Mouse (Mus musculus): ENCODE data around the gene Eif3b. TPM values are rescaled to one million over a fixed set of nuclear protein-coding genes. Genes with fewer than 3 reads are reported as not detected.

Gene Eif3b
- polyA plus RNA-seq (2015; fragmentation: Nextera tagmentation; extraction: Ambion mirVana): 60.2 and 61.1 TPM in 2 replicates

DNA sequence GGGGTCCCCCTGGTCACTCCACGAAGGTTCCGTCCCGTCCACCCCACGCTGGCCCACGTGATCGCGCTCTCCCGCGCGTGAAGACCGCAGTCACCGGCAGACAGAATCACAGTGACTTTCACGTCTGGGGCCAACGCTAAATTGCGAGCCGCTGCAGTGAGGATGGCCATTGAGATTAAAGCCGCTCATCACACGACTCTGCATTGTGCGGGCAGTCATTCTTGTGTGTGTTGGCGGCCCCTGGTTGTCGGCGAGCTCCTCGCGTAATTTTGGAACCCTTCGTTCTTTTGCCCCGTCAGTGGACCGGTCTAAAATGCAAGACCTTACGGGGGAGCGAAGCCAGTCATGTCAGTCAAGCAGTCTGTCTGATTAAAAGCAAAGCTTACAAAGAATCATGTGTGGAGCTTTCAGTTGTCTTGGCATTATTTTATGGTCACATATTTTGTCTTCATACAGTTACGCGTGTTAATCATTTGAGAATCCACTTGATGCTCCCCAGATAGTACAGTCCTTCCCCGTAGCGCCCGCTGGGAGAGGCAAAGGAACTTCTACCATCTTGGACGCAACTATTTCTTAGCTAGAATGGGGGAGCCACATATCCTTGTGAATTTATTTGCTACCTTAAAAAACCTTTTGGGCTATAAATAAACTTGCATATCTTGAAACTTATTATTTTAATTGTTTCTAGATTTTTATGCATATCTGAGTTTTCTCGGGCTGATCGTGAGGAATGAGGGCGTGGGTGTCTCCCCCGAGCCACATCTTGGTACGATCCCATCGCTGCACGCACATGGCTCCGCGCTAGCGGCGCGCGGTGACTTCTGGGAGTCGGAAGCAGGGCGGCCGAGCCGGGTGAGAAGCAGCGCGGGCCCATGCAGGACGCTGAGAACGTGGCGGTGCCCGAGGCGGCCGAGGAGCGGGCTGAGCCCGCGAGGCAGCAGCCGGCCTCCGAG, at the start of gene Eif3b:
TSS of gene Eif3b (plus strand) at position 840 of the 953 bp plus-strand sequence.
- Histone ChIP-seq H3K4me1 (ENCODE audit: control insufficient read depth, insufficient read depth, low read length) (peaks cover 25% of the 10 kb centered on the region), H3K27me3 (ENCODE audit: control insufficient read depth, insufficient read depth, low read depth, low read length) (no peaks in the 10 kb centered on the region), H3K36me3 (ENCODE audit: control insufficient read depth, insufficient read depth, low read length) (no peaks in the 10 kb centered on the region), H3K27ac (ENCODE audit: low read length) (peak within 1 kb of the TSS; percentile 93), H3K9me3 (replicated peaks; ENCODE audit: control insufficient read depth, low read length, poor library complexity, severe bottlenecking) (no peaks in the 10 kb centered on the region), H3K4me3 (ENCODE audit: low read depth, low read length) (peak within 1 kb of the TSS; percentile 100), H3K9ac (ENCODE audit: low read depth, low read length) (peak within 1 kb of the TSS; percentile 96), H3K4me2 (ENCODE audit: low read length) (peak within 1 kb of the TSS; percentile 88)
- ATAC-seq: peak; percentile 95
- under 1% methylated on average over 65 of the region's 65 CpGs for WGBS

DNA sequence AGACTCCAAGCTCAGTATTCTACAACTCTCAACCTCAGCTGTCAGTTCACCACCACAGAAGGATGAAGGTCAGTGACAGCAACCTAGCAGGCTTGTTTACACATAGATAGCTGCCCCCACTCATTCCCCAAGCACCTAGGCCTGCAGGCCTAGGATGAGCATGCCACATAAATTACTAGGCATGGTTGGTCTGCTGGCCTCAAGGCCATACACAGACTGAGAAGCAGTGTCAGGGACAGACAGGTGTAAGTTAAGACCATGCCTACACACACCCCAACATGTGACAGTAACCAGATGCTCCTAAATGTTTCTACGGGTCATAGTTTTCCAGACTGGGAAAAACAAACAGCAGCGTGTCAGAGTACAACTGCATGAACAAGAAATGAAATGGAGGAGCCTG, 49.7 kb upstream of the Eif3b start:
- no peak overlapping the region for H3K27ac ChIP-seq (ENCODE audit: low read length)
- no peak overlapping the region for H3K4me3 ChIP-seq (ENCODE audit: low read depth, low read length)
- WGBS: 95% methylated on average over 2 of the region's 2 CpGs
- no peak overlapping the region for H3K4me2 ChIP-seq (ENCODE audit: low read length)
- peaks cover 5% of the 10 kb centered on the region for H3K4me1 ChIP-seq (ENCODE audit: control insufficient read depth, insufficient read depth, low read length)
- H3K9ac ChIP-seq (ENCODE audit: low read depth, low read length): no peak overlapping the region
- no peaks in the 10 kb centered on the region for H3K27me3 ChIP-seq (ENCODE audit: control insufficient read depth, insufficient read depth, low read depth, low read length)
- no peak for ATAC-seq
- H3K9me3 ChIP-seq (replicated peaks; ENCODE audit: control insufficient read depth, low read length, poor library complexity, severe bottlenecking): no peaks in the 10 kb centered on the region
- H3K36me3 ChIP-seq (ENCODE audit: control insufficient read depth, insufficient read depth, low read length): no peaks in the 10 kb centered on the region

DNA sequence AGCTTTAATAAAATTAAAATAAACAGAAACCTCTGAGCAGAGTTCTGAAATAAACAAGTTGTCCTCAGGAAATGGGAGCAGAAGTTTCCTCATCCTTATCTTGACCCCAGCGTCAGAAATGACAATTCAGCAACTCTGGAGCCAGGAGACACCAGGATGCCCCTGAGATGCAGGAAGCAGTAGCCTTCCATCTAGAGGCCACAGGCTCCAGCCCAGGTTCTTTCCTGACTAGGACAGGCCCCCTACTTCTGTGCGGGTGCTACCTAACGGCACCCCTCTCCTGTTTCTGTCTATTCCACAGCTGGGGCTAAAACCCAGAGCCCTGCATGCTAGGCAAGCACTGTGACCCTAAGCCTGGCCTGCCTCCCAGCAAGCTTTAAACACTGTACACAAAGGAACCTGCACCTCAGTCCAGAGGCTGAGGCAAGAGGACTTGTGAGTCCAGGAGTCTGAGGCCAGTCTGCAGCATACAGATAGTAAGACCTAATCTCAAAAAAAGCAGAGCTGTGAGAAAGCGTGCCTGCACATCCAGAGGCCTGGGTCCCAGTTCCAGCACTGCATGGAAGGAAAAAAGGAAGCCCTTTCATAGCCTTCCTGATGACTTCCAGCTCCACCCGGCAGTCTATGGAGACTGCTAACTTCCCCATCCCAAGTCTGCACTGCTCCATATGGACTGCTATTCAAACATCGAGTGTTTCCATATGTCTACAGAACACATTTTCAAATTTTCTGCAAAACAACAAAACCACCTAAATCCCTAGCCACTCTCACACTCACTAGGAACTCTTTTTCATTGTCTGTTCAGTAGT, 48.5 kb upstream of the Eif3b start:
- H3K9ac ChIP-seq (ENCODE audit: low read depth, low read length): no peak overlapping the region
- WGBS: 81% methylated on average over 6 of the region's 6 CpGs
- ATAC-seq: no peak
- no peak overlapping the region for H3K27ac ChIP-seq (ENCODE audit: low read length)
- H3K4me3 ChIP-seq (ENCODE audit: low read depth, low read length): no peak overlapping the region
- no peaks in the 10 kb centered on the region for H3K27me3 ChIP-seq (ENCODE audit: control insufficient read depth, insufficient read depth, low read depth, low read length)
- H3K36me3 ChIP-seq (ENCODE audit: control insufficient read depth, insufficient read depth, low read length): no peaks in the 10 kb centered on the region
- peaks cover 6% of the 10 kb centered on the region for H3K4me1 ChIP-seq (ENCODE audit: control insufficient read depth, insufficient read depth, low read length)
- no peak overlapping the region for H3K4me2 ChIP-seq (ENCODE audit: low read length)
- H3K9me3 ChIP-seq (replicated peaks; ENCODE audit: control insufficient read depth, low read length, poor library complexity, severe bottlenecking): no peaks in the 10 kb centered on the region

GRCm38 (mm10) chr5:140371671-140372070, 47.5 kb upstream of the Eif3b start:
- Histone ChIP-seq H3K9ac (ENCODE audit: low read depth, low read length) (no peak overlapping the region), H3K27me3 (ENCODE audit: control insufficient read depth, insufficient read depth, low read depth, low read length) (no peaks in the 10 kb centered on the region), H3K27ac (ENCODE audit: low read length) (no peak overlapping the region), H3K4me1 (ENCODE audit: control insufficient read depth, insufficient read depth, low read length) (peaks cover 6% of the 10 kb centered on the region), H3K4me2 (ENCODE audit: low read length) (no peak overlapping the region), H3K9me3 (replicated peaks; ENCODE audit: control insufficient read depth, low read length, poor library complexity, severe bottlenecking) (no peaks in the 10 kb centered on the region), H3K36me3 (ENCODE audit: control insufficient read depth, insufficient read depth, low read length) (no peaks in the 10 kb centered on the region), H3K4me3 (ENCODE audit: low read depth, low read length) (no peak overlapping the region)
- no peak for ATAC-seq
- 96% methylated on average over 3 of the region's 3 CpGs for WGBS

GRCm38 (mm10) chr5:140373711-140374110, 45.4 kb upstream of the Eif3b start:
- no peaks in the 10 kb centered on the region for H3K36me3 ChIP-seq (ENCODE audit: control insufficient read depth, insufficient read depth, low read length)
- H3K4me2 ChIP-seq (ENCODE audit: low read length): no peak overlapping the region
- H3K27ac ChIP-seq (ENCODE audit: low read length): no peak overlapping the region
- ATAC-seq: no peak
- H3K9ac ChIP-seq (ENCODE audit: low read depth, low read length): no peak overlapping the region
- H3K4me1 ChIP-seq (ENCODE audit: control insufficient read depth, insufficient read depth, low read length): peaks cover 6% of the 10 kb centered on the region
- H3K4me3 ChIP-seq (ENCODE audit: low read depth, low read length): no peak overlapping the region
- H3K9me3 ChIP-seq (replicated peaks; ENCODE audit: control insufficient read depth, low read length, poor library complexity, severe bottlenecking): no peaks in the 10 kb centered on the region
- no peaks in the 10 kb centered on the region for H3K27me3 ChIP-seq (ENCODE audit: control insufficient read depth, insufficient read depth, low read depth, low read length)
- WGBS: 86% methylated on average over 2 of the region's 2 CpGs

- no peak overlapping the region for H3K4me2 ChIP-seq (ENCODE audit: low read length)
- H3K4me1 ChIP-seq (ENCODE audit: control insufficient read depth, insufficient read depth, low read length): peaks cover 6% of the 10 kb centered on the region
- 52% methylated on average over 3 of the region's 3 CpGs for WGBS
- no peaks in the 10 kb centered on the region for H3K36me3 ChIP-seq (ENCODE audit: control insufficient read depth, insufficient read depth, low read length)
- H3K9ac ChIP-seq (ENCODE audit: low read depth, low read length): no peak overlapping the region
- H3K27me3 ChIP-seq (ENCODE audit: control insufficient read depth, insufficient read depth, low read depth, low read length): no peaks in the 10 kb centered on the region
- peak overlapping the region; percentile 15; the same call in 1 of the 2 replicates for H3K27ac ChIP-seq (ENCODE audit: low read length)
- no peaks in the 10 kb centered on the region for H3K9me3 ChIP-seq (replicated peaks; ENCODE audit: control insufficient read depth, low read length, poor library complexity, severe bottlenecking)
- ATAC-seq: no peak
- no peak overlapping the region for H3K4me3 ChIP-seq (ENCODE audit: low read depth, low read length)
These were observed 44.9 kb upstream of the Eif3b start for GRCm38 (mm10) chr5:140374226-140374625.

DNA sequence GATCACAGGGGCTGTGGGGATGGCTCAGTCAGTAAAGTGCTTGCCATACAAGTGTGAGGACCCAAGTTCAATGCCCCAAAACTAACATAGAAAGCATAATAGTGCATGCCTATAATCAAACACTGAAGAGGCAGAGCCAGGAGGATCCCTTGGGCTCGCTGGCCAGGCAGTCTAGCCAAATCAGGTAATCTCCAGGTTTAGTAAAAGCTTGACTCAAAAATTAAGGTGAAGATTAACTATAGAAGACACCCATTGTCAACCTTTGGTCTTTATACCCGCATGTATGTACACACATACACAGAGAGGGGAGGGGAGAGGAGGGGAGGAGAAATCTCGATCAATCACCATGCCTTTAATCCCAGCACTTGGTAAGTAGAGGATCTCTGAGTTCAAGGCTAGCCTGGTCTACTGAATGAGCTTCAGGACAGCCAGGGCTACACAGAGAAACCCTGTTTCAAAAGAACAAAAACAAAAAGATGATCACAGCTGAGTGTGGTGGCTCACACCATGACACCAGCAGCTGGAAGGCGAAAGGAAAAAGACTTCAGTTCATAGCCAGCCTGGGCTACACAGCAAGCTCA, 43.8 kb upstream of the Eif3b start:
- WGBS: 86% methylated on average over 4 of the region's 4 CpGs
- H3K27me3 ChIP-seq (ENCODE audit: control insufficient read depth, insufficient read depth, low read depth, low read length): no peaks in the 10 kb centered on the region
- H3K4me2 ChIP-seq (ENCODE audit: low read length): no peak overlapping the region
- H3K9ac ChIP-seq (ENCODE audit: low read depth, low read length): no peak overlapping the region
- no peak overlapping the region for H3K27ac ChIP-seq (ENCODE audit: low read length)
- no peak overlapping the region for H3K4me3 ChIP-seq (ENCODE audit: low read depth, low read length)
- H3K4me1 ChIP-seq (ENCODE audit: control insufficient read depth, insufficient read depth, low read length): peaks cover 6% of the 10 kb centered on the region
- no peaks in the 10 kb centered on the region for H3K9me3 ChIP-seq (replicated peaks; ENCODE audit: control insufficient read depth, low read length, poor library complexity, severe bottlenecking)
- no peaks in the 10 kb centered on the region for H3K36me3 ChIP-seq (ENCODE audit: control insufficient read depth, insufficient read depth, low read length)
- ATAC-seq: no peak

DNA sequence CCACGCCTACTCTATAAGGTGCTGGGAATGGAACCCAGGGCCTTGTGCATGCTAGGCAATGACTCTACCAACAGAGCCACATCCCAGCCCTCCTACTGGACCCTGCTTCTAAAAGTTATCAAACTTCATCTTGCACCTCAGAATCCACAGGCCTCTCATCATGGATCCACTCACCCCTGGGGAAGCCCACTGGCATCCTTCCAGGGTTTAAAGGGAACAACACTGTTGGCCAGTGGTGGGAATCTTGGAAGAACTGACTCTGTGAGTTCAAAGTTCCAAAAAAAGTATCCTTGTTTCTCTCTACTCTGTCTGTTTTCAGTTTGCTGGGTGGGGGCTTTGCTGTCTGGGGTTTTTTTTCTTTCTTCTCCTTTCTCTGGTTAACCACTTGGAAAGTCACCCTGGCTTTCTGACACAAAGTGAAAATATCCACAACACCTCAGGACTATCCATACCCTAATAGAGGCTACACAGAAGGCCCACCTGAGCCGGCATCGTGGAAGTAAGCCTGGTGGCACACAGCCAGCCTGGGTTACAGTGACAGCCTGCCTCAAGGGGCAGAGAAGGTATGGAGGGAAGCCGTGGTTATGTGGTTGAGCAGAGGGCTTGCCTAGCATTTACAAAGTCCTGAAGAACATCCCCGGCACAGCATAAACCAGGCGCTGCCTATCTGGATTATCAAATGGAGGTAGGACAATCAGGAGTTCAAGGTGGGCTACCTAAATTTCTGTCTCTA, 40.8 kb upstream of the Eif3b start:
- H3K4me1 ChIP-seq (ENCODE audit: control insufficient read depth, insufficient read depth, low read length): peaks cover 6% of the 10 kb centered on the region
- H3K9ac ChIP-seq (ENCODE audit: low read depth, low read length): no peak overlapping the region
- H3K4me2 ChIP-seq (ENCODE audit: low read length): no peak overlapping the region
- no peaks in the 10 kb centered on the region for H3K27me3 ChIP-seq (ENCODE audit: control insufficient read depth, insufficient read depth, low read depth, low read length)
- H3K4me3 ChIP-seq (ENCODE audit: low read depth, low read length): no peak overlapping the region
- no peak overlapping the region for H3K27ac ChIP-seq (ENCODE audit: low read length)
- no peaks in the 10 kb centered on the region for H3K9me3 ChIP-seq (replicated peaks; ENCODE audit: control insufficient read depth, low read length, poor library complexity, severe bottlenecking)
- no peaks in the 10 kb centered on the region for H3K36me3 ChIP-seq (ENCODE audit: control insufficient read depth, insufficient read depth, low read length)
- no peak for ATAC-seq
- 95% methylated on average over 6 of the region's 6 CpGs for WGBS
